Mouse (Mus musculus) urinary bladder, postnatal 4 days (tissue): ENCODE measurements at regions not wholly inside any gene's neighbourhood (a gene's known extent, or its start where the extent isn't known, plus 50 kb on each side); places are given as distances from the start of the nearest gene placed in this dataset.
A peak's percentile ranks its signal among the peaks of the same experiment; 100 is the strongest.

Experiments
- DNase-seq, 2 experiments: peaks; one replicate each; pipeline ENCODE4 v3.0.0; 2021 to 2022; ENCODE audit warnings: low spot score in 2 of 2

GRCm38 (mm10) chrY:74732116-74732515 lies 108.4 kb downstream of the Gm21913 start:
- peak; percentile 8 to 13 for DNase-seq
